Mouse (Mus musculus) hindbrain, postnatal 0 days (tissue): ENCODE measurements around the gene Mbtps2. TPM values are rescaled to one million over a fixed set of nuclear protein-coding genes. Genes with fewer than 3 reads are reported as not detected.

Experiments
- ATAC-seq: fragments of 200-750 bp; cut with Nextera tagmentation; 2 replicates; pipeline ENCODE4 v1.8.0; 2017; ENCODE audit warnings: mild to moderate bottlenecking, moderate TSS enrichment, moderate library complexity
- DNase-seq: peaks from one replicate; pipeline ENCODE4 v3.0.0-alpha.2; 2015; ENCODE audit warnings: low spot score
- H3K27ac ChIP-seq: fragments of 300-500 bp; sonication (generic); 2 replicates; pipeline ENCODE4 v1.5.1; 2014; ENCODE audit warnings: mild to moderate bottlenecking
- H3K27me3 ChIP-seq: fragments of 300-500 bp; sonication (generic); 2 replicates; pipeline ENCODE4 v1.6.1; 2014; ENCODE audit warnings: low read length, mixed read lengths; ENCODE audit not compliant: insufficient read depth
- H3K36me3 ChIP-seq: fragments of 300-500 bp; sonication (generic); 2 replicates; pipeline ENCODE4 v1.6.1; 2014; ENCODE audit warnings: low read length, mixed read lengths; ENCODE audit not compliant: insufficient read depth
- H3K4me1 ChIP-seq: fragments of 300-500 bp; sonication (generic); 2 replicates; pipeline ENCODE4 v1.6.1; 2014; ENCODE audit warnings: antibody characterized with exemption, low read length, mixed read lengths; ENCODE audit not compliant: insufficient read depth
- H3K4me2 ChIP-seq: fragments of 300-500 bp; sonication (generic); 2 replicates; pipeline ENCODE4 v1.6.1; 2014; ENCODE audit warnings: low read depth, mild to moderate bottlenecking, low read length, moderate library complexity, mixed read lengths
- H3K4me3 ChIP-seq: fragments of 300-500 bp; sonication (generic); 2 replicates; pipeline ENCODE4 v1.5.1; 2014; ENCODE audit warnings: low read length
- H3K9ac ChIP-seq: fragments of 300-500 bp; sonication (generic); replicated peaks from 2 replicates; pipeline ENCODE4 v1.6.1; 2014; ENCODE audit warnings: mild to moderate bottlenecking, low read length, moderate library complexity, mixed read lengths
- H3K9me3 ChIP-seq: fragments of 300-500 bp; sonication (generic); 2 replicates; pipeline ENCODE4 v1.6.1; 2016; ENCODE audit warnings: low read length, mixed read lengths
- CTCF ChIP-seq: IDR thresholded peaks from 2 replicates; pipeline ENCODE4 v1.5.1; 2016; ENCODE audit warnings: antibody characterized with exemption, control low read depth, low read depth
- WGBS: fragments of 180-500 bp; shearing (Covaris S2); extraction: QIAGEN DNeasy Blood & Tissue Kit; methylation state at CpG from one replicate; pipeline ENCODE4 v1.1.7; 2014; 5-methylcytosine and 5-hydroxymethylcytosine counted together
- polyA plus RNA-seq: library from polyadenylated mRNA; unstranded; fragments of >200 nt; fragmentation: Nextera tagmentation; extraction: Ambion mirVana; gene quantifications from 2 replicates; pipeline ENCODE4 v1.2.1, GENCODE M21; 2015
- total RNA-seq: library from RNA; depleted of rRNA; stranded (reverse); fragments of >200 nt; gene quantifications from 2 replicates; pipeline ENCODE4 v1.2.3, GENCODE M21; 2014

Gene Mbtps2
- total and polyA plus RNA-seq, 2 experiments from 2014 or later = 14.5 to 21.6 TPM

DNA sequence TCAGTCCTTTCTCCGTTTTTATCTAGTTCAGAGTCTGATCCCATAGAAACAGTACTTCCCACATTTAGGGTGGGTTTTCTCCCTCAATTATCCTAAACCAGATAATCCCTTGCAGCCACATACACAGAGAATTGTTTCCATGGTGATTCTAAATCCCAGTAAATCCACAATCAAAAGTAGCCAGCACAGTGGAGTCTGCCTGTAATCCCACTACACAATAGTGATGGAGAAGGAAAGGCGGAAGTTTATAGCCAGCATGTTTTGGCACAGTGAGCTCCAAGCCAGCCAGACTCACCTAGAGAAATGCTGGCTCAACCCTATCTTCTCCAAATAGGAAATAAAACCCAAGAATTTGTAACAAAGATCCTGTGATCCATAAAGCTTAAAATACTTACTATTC lies 3.9 kb downstream of the Mbtps2 start:
- no peaks in the 10 kb centered on the region for H3K36me3 ChIP-seq
- H3K9ac ChIP-seq = no peak overlapping the region
- no peak overlapping the region for H3K4me2 ChIP-seq
- WGBS = 55% methylated on average over 2 of the region's 2 CpGs
- H3K27ac ChIP-seq = 0 out of 2 replicates have a peak overlapping the region, but pooled peaks have one; percentile 15
- DNase-seq = no peak
- no peaks in the 10 kb centered on the region for H3K4me1 ChIP-seq
- no peak for ATAC-seq
- H3K27me3 ChIP-seq = no peaks in the 10 kb centered on the region
- TF ChIP-seq CTCF = no peak
- H3K9me3 ChIP-seq = no peaks in the 10 kb centered on the region
- no peak overlapping the region for H3K4me3 ChIP-seq

DNA sequence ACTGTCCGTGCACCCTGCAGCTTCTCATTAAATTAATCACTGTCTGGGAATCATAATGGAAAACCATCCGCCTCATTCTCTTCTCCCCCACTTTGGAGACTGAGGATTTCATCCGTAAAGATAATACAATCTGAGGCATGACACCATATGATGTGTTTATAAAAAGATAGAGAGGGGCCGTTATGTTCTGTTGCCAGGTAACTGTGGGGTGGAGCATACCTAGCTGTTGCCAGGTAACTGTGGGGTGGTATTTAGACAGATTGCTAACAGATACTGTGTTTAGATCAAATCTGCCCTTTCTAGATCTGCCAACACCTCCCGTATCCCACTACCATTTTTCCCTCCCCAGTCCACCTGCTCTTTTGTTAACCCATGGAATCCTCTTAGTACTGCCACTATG lies 11.5 kb downstream of the Mbtps2 start:
- Histone ChIP-seq H3K36me3 (no peaks in the 10 kb centered on the region), H3K4me2 (no peak overlapping the region), H3K27ac (no peak overlapping the region; the same call in 1 of the 2 replicates), H3K9ac (no peak overlapping the region), H3K4me1 (no peaks in the 10 kb centered on the region), H3K9me3 (no peaks in the 10 kb centered on the region), H3K27me3 (no peaks in the 10 kb centered on the region), H3K4me3 (no peak overlapping the region)
- 46% methylated on average over 5 of the region's 5 CpGs for WGBS
- TF ChIP-seq CTCF = no peak
- DNase-seq = peak; percentile 18
- ATAC-seq = peak; percentile 78

DNA sequence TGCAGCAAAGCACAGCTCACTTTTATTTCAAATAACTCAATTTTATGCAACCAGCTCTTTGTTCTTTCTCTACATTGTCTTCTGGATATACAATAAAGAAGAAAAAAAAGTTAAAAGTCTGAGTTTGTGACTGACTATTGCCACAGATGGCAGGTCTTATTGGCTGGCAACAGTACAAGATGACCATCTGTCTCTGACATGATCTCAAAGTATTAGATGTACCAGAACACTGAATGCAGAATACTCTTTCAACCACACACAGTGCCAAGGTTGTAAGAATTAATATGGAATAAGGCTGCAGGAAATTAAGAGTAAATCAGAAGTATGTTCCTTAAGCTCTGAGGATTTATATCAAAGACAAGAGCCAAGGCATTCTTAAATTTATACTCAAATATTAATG lies 12.1 kb downstream of the Mbtps2 start:
- DNase-seq = peak; percentile 37
- no peak overlapping the region for H3K4me3 ChIP-seq
- ATAC-seq = peak; percentile 35; the same call in 1 of the 2 replicates
- no peak for TF ChIP-seq CTCF
- H3K36me3 ChIP-seq = no peaks in the 10 kb centered on the region
- H3K27me3 ChIP-seq = no peaks in the 10 kb centered on the region
- no peaks in the 10 kb centered on the region for H3K4me1 ChIP-seq
- H3K9me3 ChIP-seq = no peaks in the 10 kb centered on the region
- no peak overlapping the region for H3K9ac ChIP-seq
- H3K27ac ChIP-seq = no peak overlapping the region; the same call in 1 of the 2 replicates
- no peak overlapping the region for H3K4me2 ChIP-seq

DNA sequence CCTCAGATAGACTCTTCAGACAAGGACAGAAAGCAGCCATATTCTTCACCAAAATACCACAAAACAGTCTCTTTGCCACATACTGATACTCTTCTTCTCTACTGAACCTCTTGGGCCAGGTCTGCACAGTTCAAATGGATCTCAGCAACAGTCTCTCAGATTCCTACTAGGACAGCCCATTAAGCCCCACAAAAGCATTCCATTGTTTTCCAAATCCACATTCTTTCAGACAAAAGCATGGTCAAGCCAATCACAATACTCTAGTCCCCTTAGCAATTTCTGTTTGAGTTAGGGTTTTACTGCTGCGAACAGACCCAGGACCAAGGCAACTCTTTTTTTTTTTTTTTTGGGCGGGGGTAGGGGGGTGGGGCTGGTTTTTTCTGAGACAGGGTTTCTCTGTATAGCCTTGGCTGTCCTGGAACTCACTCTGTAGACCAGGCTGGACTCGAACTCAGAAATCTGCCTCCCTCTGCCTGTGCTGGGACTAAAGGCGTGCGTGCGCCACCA lies 19.4 kb downstream of the Mbtps2 start:
- Histone ChIP-seq H3K27ac (no peak overlapping the region), H3K36me3 (no peaks in the 10 kb centered on the region), H3K27me3 (no peaks in the 10 kb centered on the region), H3K4me3 (no peak overlapping the region), H3K9me3 (no peaks in the 10 kb centered on the region), H3K4me1 (no peaks in the 10 kb centered on the region), H3K9ac (no peak overlapping the region), H3K4me2 (no peak overlapping the region)
- WGBS = 76% methylated on average over 6 of the region's 6 CpGs
- TF ChIP-seq CTCF = no peak
- ATAC-seq = no peak
- no peak for DNase-seq

DNA sequence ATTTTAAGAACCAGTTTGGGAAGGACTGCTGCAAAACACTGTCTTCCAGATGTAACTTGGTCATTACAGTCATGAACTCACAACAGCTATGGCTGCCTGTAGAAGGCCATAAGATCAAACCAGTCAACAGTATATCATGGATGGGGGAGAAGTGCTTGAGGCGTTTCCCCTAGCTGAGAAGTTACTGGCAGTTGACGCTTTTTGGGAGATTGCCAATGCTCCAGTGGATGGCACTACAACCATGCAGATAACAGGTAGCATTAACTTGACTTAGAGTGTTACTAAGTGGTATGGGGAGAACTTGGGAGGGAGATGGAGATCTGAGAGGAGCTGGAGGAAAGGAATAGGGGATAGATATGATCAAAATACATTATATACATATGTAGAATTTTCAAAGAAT lies 23.8 kb downstream of the Mbtps2 start:
- Histone ChIP-seq H3K27ac (no peak overlapping the region), H3K9ac (no peak overlapping the region), H3K4me2 (no peak overlapping the region), H3K36me3 (no peaks in the 10 kb centered on the region), H3K4me3 (no peak overlapping the region), H3K4me1 (no peaks in the 10 kb centered on the region), H3K9me3 (no peaks in the 10 kb centered on the region), H3K27me3 (no peaks in the 10 kb centered on the region)
- TF ChIP-seq CTCF = no peak
- ATAC-seq (no peak), DNase-seq (no peak)
- WGBS = 83% methylated on average over 2 of the region's 2 CpGs

DNA sequence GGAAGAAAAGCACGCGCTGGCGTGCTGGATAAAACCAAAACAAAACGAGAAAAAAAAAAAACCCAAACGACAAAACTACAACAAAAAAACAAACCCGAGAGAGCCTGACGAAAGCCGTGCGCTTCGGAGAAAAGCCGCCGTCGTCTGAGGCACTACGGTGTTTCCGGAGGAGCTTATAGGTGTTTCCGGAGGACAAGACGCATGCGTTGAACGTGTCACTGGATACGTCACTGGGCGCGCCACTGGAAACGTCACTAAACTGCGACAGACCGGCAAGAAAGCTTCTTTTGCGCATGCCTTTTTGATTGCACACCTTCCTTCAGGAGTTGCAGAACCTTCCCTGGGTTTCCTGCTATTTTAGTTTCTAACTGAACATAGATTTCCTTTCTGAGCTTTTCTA lies 29.7 kb downstream of the Mbtps2 start, which contains the start of gene Yy2:
TSS of gene Yy2 (minus strand) at position 146 of the 400 bp plus-strand sequence.
- 88% methylated on average over 26 of the region's 26 CpGs for WGBS
- ATAC-seq (no peak), DNase-seq (no peak)
- H3K4me2 ChIP-seq = no peak within 1 kb of the TSS
- no peaks in the 10 kb centered on the region for H3K36me3 ChIP-seq
- TF ChIP-seq CTCF = no peak
- no peak within 1 kb of the TSS for H3K9ac ChIP-seq
- no peak within 1 kb of the TSS for H3K4me3 ChIP-seq
- H3K27me3 ChIP-seq = no peaks in the 10 kb centered on the region
- H3K27ac ChIP-seq = no peak within 1 kb of the TSS
- no peaks in the 10 kb centered on the region for H3K4me1 ChIP-seq
- no peaks in the 10 kb centered on the region for H3K9me3 ChIP-seq

DNA sequence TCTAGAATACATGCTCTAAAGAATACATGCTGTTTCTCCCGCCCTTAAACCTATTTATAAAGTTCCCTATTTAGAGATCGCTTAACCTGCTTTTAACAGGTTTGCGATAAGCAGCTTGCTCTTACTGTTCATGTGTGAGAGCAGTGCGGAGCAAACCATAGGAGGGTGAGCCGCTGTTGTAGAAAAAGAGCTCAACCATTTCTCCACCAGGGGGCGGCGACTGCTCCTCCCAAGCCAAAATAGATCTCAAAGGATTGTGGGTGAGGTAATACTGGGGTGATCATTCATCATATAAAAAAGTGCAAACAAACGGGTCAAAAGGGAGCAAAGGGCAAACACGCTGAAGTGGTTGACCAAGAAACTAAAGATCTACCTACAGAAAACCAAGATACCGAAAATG lies 34.7 kb downstream of the Mbtps2 start:
- no peak for ATAC-seq
- no peak for DNase-seq
- H3K4me2 ChIP-seq = no peak overlapping the region
- no peak overlapping the region for H3K4me3 ChIP-seq
- H3K9ac ChIP-seq = no peak overlapping the region
- H3K4me1 ChIP-seq = no peaks in the 10 kb centered on the region
- H3K36me3 ChIP-seq = no peaks in the 10 kb centered on the region
- no peaks in the 10 kb centered on the region for H3K9me3 ChIP-seq
- 76% methylated on average over 10 of the region's 10 CpGs for WGBS
- TF ChIP-seq CTCF = peak; percentile 34
- no peak overlapping the region for H3K27ac ChIP-seq
- no peaks in the 10 kb centered on the region for H3K27me3 ChIP-seq
